In genomic region chr5:151069569-151069968, GRCm38 (mm10) we compare ENCODE assay signal across 22 mouse cellular contexts.
DNase-seq lines count a peak whose midpoint lies in the region; ATAC-seq and TF ChIP-seq lines count a peak whose summit lies in the region.
"Had no signal": no experiment of that assay in that cellular context is flagged by ENCODE, and none has a peak within 500 bp of the region (broad histone marks: within the 10 kb centered on the region; RNA-seq: fewer than 3 reads in every experiment).

No protein-coding gene starts in this region.

- intact Hi-C loops in heart, adult 2 months (cut with DNase I) = loop anchor here (5.0 kb wide), 1 partner anchor 118 kb away; no protein-coding TSS in a partner anchor
- intact Hi-C loops in heart, postnatal 10 days (cut with DNase I) = no loop called here

- H3K4me3 ChIP-seq in heart, adult 2 months = no peak overlapping the region
- no peak overlapping the region for H3K4me3 ChIP-seq in lung, postnatal 0 days (ENCODE audit: low read depth, low read length)
- H3K4me3 ChIP-seq in embryonic facial prominence, embryonic 14.5 days (ENCODE audit: low read depth, low read length) = no peak overlapping the region
- no peak overlapping the region for H3K4me3 ChIP-seq in hindbrain, embryonic 11.5 days (ENCODE audit: low read depth, low read length)
- H3K4me3 ChIP-seq: embryonic facial prominence, embryonic 12.5 days; forebrain, embryonic 13.5 days; heart, embryonic 12.5 days; liver, embryonic 12.5 days; midbrain, embryonic 13.5 days had no signal

- no peak overlapping the region for H3K9ac ChIP-seq in heart, adult 2 months (ENCODE audit: low read depth, low read length)
- no peak overlapping the region for H3K9ac ChIP-seq in lung, postnatal 0 days (replicated peaks; ENCODE audit: low read depth)
- no peak overlapping the region for H3K9ac ChIP-seq in embryonic facial prominence, embryonic 14.5 days (ENCODE audit: low read depth, low read length)
- no peak overlapping the region for H3K9ac ChIP-seq in hindbrain, embryonic 11.5 days (ENCODE audit: low read depth, low read length)
- H3K9ac ChIP-seq: embryonic facial prominence, embryonic 12.5 days; forebrain, embryonic 13.5 days; heart, embryonic 12.5 days; liver, embryonic 12.5 days; midbrain, embryonic 13.5 days had no signal

- H3K27me3 ChIP-seq in heart, adult 2 months (ENCODE audit: control insufficient read depth, insufficient read depth, low read length) = no peaks in the 10 kb centered on the region
- H3K27me3 ChIP-seq in lung, postnatal 0 days (replicated peaks; ENCODE audit: insufficient read depth, low read length) = no peaks in the 10 kb centered on the region
- H3K27me3 ChIP-seq in embryonic facial prominence, embryonic 14.5 days (replicated peaks; ENCODE audit: control insufficient read depth, insufficient read depth, low read length) = no peaks in the 10 kb centered on the region
- H3K27me3 ChIP-seq in hindbrain, embryonic 11.5 days (ENCODE audit: control insufficient read depth, insufficient read depth, low read length) = no peaks in the 10 kb centered on the region
- H3K27me3 ChIP-seq: embryonic facial prominence, embryonic 12.5 days; forebrain, embryonic 13.5 days; heart, embryonic 12.5 days; liver, embryonic 12.5 days; midbrain, embryonic 13.5 days had no signal

- no peak overlapping the region for H3K4me2 ChIP-seq in lung, postnatal 0 days (replicated peaks; ENCODE audit: low read depth, low read length)
- no peak overlapping the region for H3K4me2 ChIP-seq in embryonic facial prominence, embryonic 14.5 days (ENCODE audit: low read depth, low read length)
- no peak overlapping the region for H3K4me2 ChIP-seq in hindbrain, embryonic 11.5 days (replicated peaks; ENCODE audit: low read depth, low read length)
- H3K4me2 ChIP-seq: embryonic facial prominence, embryonic 12.5 days; forebrain, embryonic 13.5 days; heart, embryonic 12.5 days; liver, embryonic 12.5 days; midbrain, embryonic 13.5 days had no signal

- H3K79me2 ChIP-seq in heart, adult 2 months (replicated peaks; ENCODE audit: control insufficient read depth, insufficient read depth, low read length) = peaks cover 2% of the 10 kb centered on the region; the same call in 1 of the 2 replicates

- no peak for TF ChIP-seq POLR2A in heart, adult 2 months (IDR thresholded peaks at IDR 0.05; ENCODE audit: insufficient read depth, low read depth, low read length)

- no peak for DNase-seq in heart, adult 2 months
- no peak for DNase-seq in heart, postnatal 10 days
- DNase-seq in lung, postnatal 0 days (ENCODE audit: low spot score) = peak; percentile 39
- DNase-seq in lung, postnatal 4 days = no peak
- peak; percentile 44 for DNase-seq in embryonic facial prominence, embryonic 14.5 days (ENCODE audit: low spot score)
- no peak for DNase-seq in right cerebral cortex, postnatal 14 days
- DNase-seq in right cerebral cortex, postnatal 10 days (ENCODE audit: low spot score in 2 of 2) = no peak
- no peak for DNase-seq in hindbrain, embryonic 11.5 days (ENCODE audit: low spot score)
- DNase-seq: cerebellum, postnatal 25 days; kidney, adult 11 months; kidney, postnatal 14 days; layer of hippocampus, adult 9-11 months; thymus, postnatal 4 days had no signal

- 71% methylated on average over 2 of the region's 2 CpGs for WGBS in heart, adult 2 months
- WGBS in lung, postnatal 0 days = 74% methylated on average over 2 of the region's 2 CpGs
- 77% methylated on average over 2 of the region's 2 CpGs for WGBS in embryonic facial prominence, embryonic 14.5 days
- 93% methylated on average over 2 of the region's 2 CpGs for WGBS in hindbrain, embryonic 11.5 days

- no peaks in the 10 kb centered on the region for H3K9me3 ChIP-seq in lung, postnatal 0 days (ENCODE audit: low read length)
- H3K9me3 ChIP-seq in embryonic facial prominence, embryonic 14.5 days (ENCODE audit: control insufficient read depth, low read length) = no peaks in the 10 kb centered on the region
- no peaks in the 10 kb centered on the region for H3K9me3 ChIP-seq in hindbrain, embryonic 11.5 days (ENCODE audit: control insufficient read depth, low read length)
- H3K9me3 ChIP-seq: embryonic facial prominence, embryonic 12.5 days; forebrain, embryonic 13.5 days; heart, embryonic 12.5 days; liver, embryonic 12.5 days; midbrain, embryonic 13.5 days had no signal

- H3K36me3 ChIP-seq in heart, adult 2 months (ENCODE audit: control insufficient read depth, insufficient read depth, low read length) = peaks cover 26% of the 10 kb centered on the region
- H3K36me3 ChIP-seq in lung, postnatal 0 days (ENCODE audit: insufficient read depth, low read length) = no peaks in the 10 kb centered on the region
- H3K36me3 ChIP-seq in embryonic facial prominence, embryonic 14.5 days (ENCODE audit: control insufficient read depth, insufficient read depth, low read length) = no peaks in the 10 kb centered on the region
- no peaks in the 10 kb centered on the region for H3K36me3 ChIP-seq in hindbrain, embryonic 11.5 days (ENCODE audit: control insufficient read depth, insufficient read depth, low read length)
- H3K36me3 ChIP-seq: embryonic facial prominence, embryonic 12.5 days; G1E; heart, embryonic 12.5 days; liver, embryonic 12.5 days; midbrain, embryonic 13.5 days had no signal

- TF ChIP-seq CTCF in heart, adult 2 months (IDR thresholded peaks at IDR 0.05) = no peak
- no peak for TF ChIP-seq CTCF in lung, postnatal 0 days (IDR thresholded peaks at IDR 0.05)

- ATAC-seq in lung, postnatal 0 days = peak; percentile 35
- ATAC-seq in embryonic facial prominence, embryonic 14.5 days (ENCODE audit: low read depth) = no peak
- no peak for ATAC-seq in hindbrain, embryonic 11.5 days (ENCODE audit: low FRiP score)
- ATAC-seq: activated CD4-positive, CD25-positive, alpha-beta regulatory T cell, adult 4 months; forebrain, embryonic 13.5 days; hindbrain, embryonic 16.5 days; liver, embryonic 12.5 days; midbrain, embryonic 13.5 days had no signal

- no peak for TF ChIP-seq EP300 in heart, adult 2 months (IDR thresholded peaks at IDR 0.05; ENCODE audit: insufficient read depth, low read depth, low read length)
- peak; percentile 65 for TF ChIP-seq EP300 in lung, postnatal 0 days (IDR thresholded peaks at IDR 0.05)

- H3K27ac ChIP-seq in heart, adult 2 months = peak overlapping the region; percentile 20; the same call in 1 of the 2 replicates
- H3K27ac ChIP-seq in lung, postnatal 0 days (ENCODE audit: low read length) = no peak overlapping the region
- peak overlapping the region; percentile 49 for H3K27ac ChIP-seq in embryonic facial prominence, embryonic 14.5 days (replicated peaks; ENCODE audit: low read depth, low read length)
- no peak overlapping the region for H3K27ac ChIP-seq in hindbrain, embryonic 11.5 days (ENCODE audit: low read depth, low read length)
- H3K27ac ChIP-seq: forebrain, embryonic 13.5 days; liver, embryonic 12.5 days; macrophage; midbrain, embryonic 13.5 days had no signal

- peaks cover 10% of the 10 kb centered on the region for H3K4me1 ChIP-seq in heart, adult 2 months (ENCODE audit: control insufficient read depth, insufficient read depth, low read length)
- peaks cover 4% of the 10 kb centered on the region; the same call in 1 of the 2 replicates for H3K4me1 ChIP-seq in lung, postnatal 0 days (ENCODE audit: insufficient read depth, low read depth, low read length)
- peaks cover 18% of the 10 kb centered on the region for H3K4me1 ChIP-seq in embryonic facial prominence, embryonic 14.5 days (ENCODE audit: control insufficient read depth, insufficient read depth, low read length)
- H3K4me1 ChIP-seq in hindbrain, embryonic 11.5 days (replicated peaks; ENCODE audit: control insufficient read depth, insufficient read depth, low read length) = no peaks in the 10 kb centered on the region
- H3K4me1 ChIP-seq: forebrain, embryonic 13.5 days; liver, embryonic 12.5 days; midbrain, embryonic 13.5 days had no signal

Comparison
In these comparisons a context has a peak if more than half of its experiments do, and no peak if none do; other contexts are left out.
1. DNase-seq: peak in lung, postnatal 0 days (single experiment) and embryonic facial prominence, embryonic 14.5 days (single experiment); none in heart, adult 2 months (0 of 2), heart, postnatal 10 days (0 of 2), lung, postnatal 4 days (0 of 2), right cerebral cortex, postnatal 14 days (single experiment), right cerebral cortex, postnatal 10 days (0 of 2) and hindbrain, embryonic 11.5 days (single experiment).
2. H3K27ac ChIP-seq: peak in heart, adult 2 months (single experiment) and embryonic facial prominence, embryonic 14.5 days (single experiment); none in lung, postnatal 0 days (single experiment) and hindbrain, embryonic 11.5 days (single experiment).